ENCODE assay signal across 31 mouse cellular contexts in genomic region chr4:86580591-86580990, GRCm38 (mm10). TPM values are rescaled to one million over a fixed set of nuclear protein-coding genes. Genes with fewer than 3 reads are reported as not detected.
DNase-seq lines count a peak whose midpoint lies in the region; ATAC-seq and TF ChIP-seq lines count a peak whose summit lies in the region.
"Had no signal": no experiment of that assay in that cellular context is flagged by ENCODE, and none has a peak within 500 bp of the region (broad histone marks: within the 10 kb centered on the region; RNA-seq: fewer than 3 reads in every experiment).

No protein-coding gene starts in this region.

- peak overlapping the region; percentile 68 for H3K4me2 ChIP-seq in CH12.LX (ENCODE audit: insufficient read depth, low read depth, poor library complexity, severe bottlenecking)
- no peak overlapping the region for H3K4me2 ChIP-seq in liver, postnatal 0 days (ENCODE audit: low read depth, low read length)
- H3K4me2 ChIP-seq: embryonic facial prominence, embryonic 13.5 days; embryonic facial prominence, embryonic 15.5 days; forebrain, embryonic 13.5 days; forebrain, embryonic 15.5 days had no signal

- peak overlapping the region; percentile 76 for H3K27ac ChIP-seq in CH12.LX (ENCODE audit: insufficient read depth, low read depth)
- H3K27ac ChIP-seq in bone marrow macrophage, adult 2 months (ENCODE audit: insufficient read depth, low read depth, low read length) = peak overlapping the region; percentile 40
- no peak overlapping the region for H3K27ac ChIP-seq in gastrocnemius, adult 2 months
- H3K27ac ChIP-seq in liver, postnatal 0 days (ENCODE audit: low read depth) = no peak overlapping the region
- H3K27ac ChIP-seq: embryonic facial prominence, embryonic 13.5 days; embryonic facial prominence, embryonic 15.5 days; forebrain, embryonic 10.5 days; forebrain, embryonic 13.5 days; forebrain, embryonic 15.5 days had no signal

- peaks cover 14 to 54% of the 10 kb centered on the region in 2 experiments for H3K36me3 ChIP-seq in CH12.LX (replicated peaks in 1 of 2; ENCODE audit: control insufficient read depth in 1 of 2, insufficient read depth in 1 of 2, low read length in 1 of 2)
- H3K36me3 ChIP-seq in splenic B cell, adult 2 months (ENCODE audit: control insufficient read depth, insufficient read depth, low read length, poor library complexity, severe bottlenecking) = peaks cover 6% of the 10 kb centered on the region
- peaks cover 25% of the 10 kb centered on the region for H3K36me3 ChIP-seq in liver, postnatal 0 days (replicated peaks; ENCODE audit: insufficient read depth, low read length)

- TF ChIP-seq POLR2A in CH12.LX (IDR thresholded peaks at IDR 0.05; ENCODE audit: low read depth, low read length) = no peak
- no peak for TF ChIP-seq POLR2A in bone marrow macrophage, adult 2 months (IDR thresholded peaks at IDR 0.05; ENCODE audit: borderline replicate concordance, low read depth, low read length)

- peak overlapping the region; percentile 53; the same call in 1 of the 2 replicates for H3K9ac ChIP-seq in CH12.LX (ENCODE audit: insufficient read depth, low read depth)
- no peak overlapping the region for H3K9ac ChIP-seq in liver, postnatal 0 days (replicated peaks)
- H3K9ac ChIP-seq: embryonic facial prominence, embryonic 13.5 days; embryonic facial prominence, embryonic 15.5 days; forebrain, embryonic 13.5 days; forebrain, embryonic 15.5 days; forebrain, postnatal 0 days had no signal

- intact Hi-C loops in gastrocnemius, adult 2 months (cut with DNase I) = no loop called here

- no peak for ATAC-seq in liver, postnatal 0 days
- ATAC-seq: CD4-positive, CD25-positive, alpha-beta regulatory T cell, adult 4 months; forebrain, embryonic 13.5 days; forebrain, embryonic 15.5 days; forebrain, postnatal 0 days had no signal

- peaks cover 33% of the 10 kb centered on the region for H3K79me2 ChIP-seq in CH12.LX (replicated peaks; ENCODE audit: control insufficient read depth, extremely low read depth, insufficient read depth, poor library complexity, severe bottlenecking)

- peak; percentile 29 to 47 for DNase-seq in spleen, postnatal 36 days (ENCODE audit: low spot score in 2 of 2)
- DNase-seq in spleen, postnatal 10 days (ENCODE audit: low spot score in 2 of 2) = no peak
- peak; percentile 51 for DNase-seq in CH12.LX (ENCODE audit: extremely low read depth)
- DNase-seq in splenic B cell, adult 2 months (ENCODE audit: low read depth, low spot score) = peak; percentile 71
- DNase-seq in gastrocnemius, adult 2 months = no peak
- DNase-seq in kidney, adult 9 months = no peak
- DNase-seq in liver, postnatal 0 days = no peak
- DNase-seq: adrenal gland, adult 2 months; adrenal gland, postnatal 10 days; adrenal gland, postnatal 25 days; cerebellum, adult 11 months; cerebellum, adult 18-20 months; cerebellum, adult 8-10 months; cerebellum, adult 9-11 months; cerebellum, postnatal 14 days; cerebellum, postnatal 36 days; embryo, embryonic 11 days; forebrain, postnatal 0 days had no signal

- no peak for TF ChIP-seq EP300 in CH12.LX (IDR thresholded peaks at IDR 0.05; ENCODE audit: low read length)
- TF ChIP-seq EP300 in liver, postnatal 0 days (IDR thresholded peaks at IDR 0.05; ENCODE audit: low read depth) = no peak

- in situ Hi-C loops in CH12.LX (cut with MboI; ENCODE audit: low pct_ligation_motif_present, low pct_unique_long_range_greater_than_20kb, low sequenced_read_pairs) = no loop called here

- peaks cover 10 to 41% of the 10 kb centered on the region in 2 experiments for H3K4me1 ChIP-seq in CH12.LX (ENCODE audit: control insufficient read depth in 1 of 2, insufficient read depth in 2 of 2)
- peaks cover 17% of the 10 kb centered on the region for H3K4me1 ChIP-seq in bone marrow macrophage, adult 2 months (ENCODE audit: control insufficient read depth, insufficient read depth, low read length)
- peaks cover 13% of the 10 kb centered on the region for H3K4me1 ChIP-seq in liver, postnatal 0 days (ENCODE audit: insufficient read depth)

- dilution Hi-C loops in CH12.LX (cut with MboI; ENCODE audit: extremely low pct_ligation_motif_present, extremely low pct_unique_long_range_greater_than_20kb, low sequenced_read_pairs) = no loop called here

- no peak for TF ChIP-seq RAD21 in CH12.LX (IDR thresholded peaks at IDR 0.05; ENCODE audit: low read depth, low read length)

- no peaks in the 10 kb centered on the region for H3K27me3 ChIP-seq in CH12.LX (replicated peaks)
- no peaks in the 10 kb centered on the region for H3K27me3 ChIP-seq in splenic B cell, adult 2 months (ENCODE audit: control insufficient read depth, insufficient read depth, low read length, poor library complexity, severe bottlenecking)
- no peaks in the 10 kb centered on the region for H3K27me3 ChIP-seq in liver, postnatal 0 days (ENCODE audit: insufficient read depth, low read length)
- H3K27me3 ChIP-seq: embryonic facial prominence, embryonic 13.5 days; embryonic facial prominence, embryonic 15.5 days; forebrain, embryonic 13.5 days; forebrain, embryonic 15.5 days had no signal

- no peak overlapping the region for H3K4me3 ChIP-seq in CH12.LX (replicated peaks in 1 of 3; ENCODE audit: low read depth in 2 of 3, low read length in 2 of 3, poor library complexity in 1 of 3)
- H3K4me3 ChIP-seq in bone marrow macrophage, adult 2 months (ENCODE audit: insufficient read depth, low read length) = no peak overlapping the region
- H3K4me3 ChIP-seq in gastrocnemius, adult 2 months = no peak overlapping the region
- H3K4me3 ChIP-seq in liver, postnatal 0 days (ENCODE audit: low read depth, low read length) = no peak overlapping the region
- H3K4me3 ChIP-seq: embryonic facial prominence, embryonic 13.5 days; embryonic facial prominence, embryonic 15.5 days; erythroblast, embryonic 14.5 days; forebrain, embryonic 10.5 days; forebrain, embryonic 13.5 days; forebrain, embryonic 15.5 days had no signal

- TF ChIP-seq CTCF in CH12.LX (conservative IDR thresholded peaks at IDR 0.05 in 1 of 2, IDR thresholded peaks at IDR 0.05 in 1 of 2; ENCODE audit: low read depth in 2 of 2, low read length in 2 of 2) = no peak
- TF ChIP-seq CTCF in bone marrow macrophage, adult 2 months (IDR thresholded peaks at IDR 0.05; ENCODE audit: low read depth, low read length) = no peak
- no peak for TF ChIP-seq CTCF in gastrocnemius, adult 2 months (IDR thresholded peaks at IDR 0.05)
- no peak for TF ChIP-seq CTCF in liver, postnatal 0 days (IDR thresholded peaks at IDR 0.05; ENCODE audit: low read depth)

- 84% methylated on average over 3 of the region's 3 CpGs for WGBS in liver, postnatal 0 days (ENCODE audit: insufficient replicate concordance)

- H3K9me3 ChIP-seq in CH12.LX (replicated peaks; ENCODE audit: low read length) = no peaks in the 10 kb centered on the region
- no peaks in the 10 kb centered on the region for H3K9me3 ChIP-seq in liver, postnatal 0 days (ENCODE audit: low read length)
- H3K9me3 ChIP-seq: embryonic facial prominence, embryonic 13.5 days; embryonic facial prominence, embryonic 15.5 days; forebrain, embryonic 10.5 days; forebrain, embryonic 13.5 days; forebrain, embryonic 15.5 days had no signal

TF ChIP-seq in CH12.LX, 34 proteins besides CTCF, POLR2A, EP300 and RAD21:
- no peak for TF ChIP-seq TCF12 (IDR thresholded peaks at IDR 0.05; ENCODE audit: low read depth, low read length)
- TF ChIP-seq USF2 (conservative IDR thresholded peaks at IDR 0.05; ENCODE audit: low read depth, low read length) = no peak
- no peak for TF ChIP-seq JUND (conservative IDR thresholded peaks at IDR 0.05; ENCODE audit: low read depth, low read length)
- no peak for TF ChIP-seq KAT2A (IDR thresholded peaks at IDR 0.05; ENCODE audit: insufficient replicate concordance, low read length)
- no peak for TF ChIP-seq CHD1 (IDR thresholded peaks at IDR 0.05; ENCODE audit: low read depth, low read length)
- TF ChIP-seq UBTF (IDR thresholded peaks at IDR 0.05; ENCODE audit: low read depth, low read length) = no peak
- no peak for TF ChIP-seq USF1 (IDR thresholded peaks at IDR 0.05; ENCODE audit: low read depth, low read length)

RNA-seq across cellular contexts. Expression of gene Rraga, which starts 5.1 kb away (rescaled TPM):
- 12.3 and 13.6 TPM in 2 replicates for total RNA-seq in CH12.LX (2012; rRNA removed)
- total RNA-seq in CH12.LX (2014; rRNA removed) = 29.3 and 38.3 TPM in 2 replicates
- 87.3 and 96.2 TPM in 2 replicates for polyA plus RNA-seq in CH12.LX (2012; ENCODE audit: insufficient read length, low read depth)
- polyA plus RNA-seq in bone marrow macrophage, adult 2 months (2012; ENCODE audit: insufficient read depth, insufficient read length, missing spikeins) = 49.6 and 50.7 TPM in 2 replicates
- total RNA-seq in gastrocnemius, adult 2 months (2021) = 10 to 100 TPM; 43.5 to 54.4 TPM
- 29.3 and 36.4 TPM in 2 replicates for polyA plus RNA-seq in liver, postnatal 0 days (2015; fragmentation: Nextera tagmentation; extraction: Ambion mirVana)

RNA-seq across cellular contexts. Expression of gene Saxo1, which starts 22.5 kb away (rescaled TPM):
- total RNA-seq in CH12.LX (2012; rRNA removed) (not detected in 2 replicates), CH12.LX (2014; rRNA removed) (not detected in 2 replicates)
- not detected in 2 replicates for polyA plus RNA-seq in CH12.LX (2012; ENCODE audit: insufficient read length, low read depth)
- not detected in 2 replicates for polyA plus RNA-seq in bone marrow macrophage, adult 2 months (2012; ENCODE audit: insufficient read depth, insufficient read length, missing spikeins)
- not detected for total RNA-seq in gastrocnemius, adult 2 months (2021)
- polyA plus RNA-seq in liver, postnatal 0 days (2015; fragmentation: Nextera tagmentation; extraction: Ambion mirVana) = not detected in 2 replicates
- total RNA-seq: adrenal gland, adult 2 months; adrenal gland, postnatal 10 days; adrenal gland, postnatal 25 days; adrenal gland, postnatal 4 days; common myeloid progenitor, adult 5-6 weeks; forebrain, postnatal 0 days; MEL had no signal
- polyA plus RNA-seq: adrenal gland, adult 2 months; brain, embryonic 14.5 days; CD4-positive, CD25-positive, alpha-beta regulatory T cell, adult 4 months; embryonic facial prominence, embryonic 11.5 days; embryonic facial prominence, embryonic 15.5 days; erythroblast, embryonic 14.5 days; forebrain, embryonic 10.5 days; forebrain, embryonic 13.5 days; forebrain, embryonic 15.5 days; forebrain, postnatal 0 days had no signal

RNA-seq across cellular contexts. Expression of gene Haus6, which starts 31.3 kb away (rescaled TPM):
- total RNA-seq in CH12.LX (2012; rRNA removed) (35.9 and 39.0 TPM in 2 replicates), CH12.LX (2014; rRNA removed) (23.4 and 25.5 TPM in 2 replicates)
- 23.3 and 26.3 TPM in 2 replicates for polyA plus RNA-seq in CH12.LX (2012; ENCODE audit: insufficient read length, low read depth)
- 7.3 and 8.8 TPM in 2 replicates for polyA plus RNA-seq in bone marrow macrophage, adult 2 months (2012; ENCODE audit: insufficient read depth, insufficient read length, missing spikeins)
- total RNA-seq in gastrocnemius, adult 2 months (2021) = 1 to 10 TPM; 5.0 to 5.3 TPM
- 4.4 and 5.9 TPM in 2 replicates for polyA plus RNA-seq in liver, postnatal 0 days (2015; fragmentation: Nextera tagmentation; extraction: Ambion mirVana)

Comparison
In these comparisons a context has a peak if more than half of its experiments do, and no peak if none do; other contexts are left out.
1. DNase-seq: peak in spleen, postnatal 36 days (2 of 2), CH12.LX (single experiment) and splenic B cell, adult 2 months (single experiment); none in spleen, postnatal 10 days (0 of 2), gastrocnemius, adult 2 months (single experiment), kidney, adult 9 months (single experiment) and liver, postnatal 0 days (single experiment).
2. H3K27ac ChIP-seq: peak in CH12.LX (single experiment) and bone marrow macrophage, adult 2 months (single experiment); none in gastrocnemius, adult 2 months (single experiment) and liver, postnatal 0 days (single experiment).